Mouse (Mus musculus) MEL (cell line): ENCODE measurements around the gene Zfp384. TPM values are rescaled to one million over a fixed set of nuclear protein-coding genes. Genes with fewer than 3 reads are reported as not detected.

Experiments
- ELF1 ChIP-seq: IDR thresholded peaks from 2 replicates; pipeline ENCODE4 v1.6.1; 2014; ENCODE audit warnings: low read depth, mild to moderate bottlenecking, inconsistent platforms, low read length, improper control_type of control experiment, moderate library complexity
- MXI1 ChIP-seq: IDR thresholded peaks from 2 replicates; pipeline ENCODE4 v1.6.1; 2011; ENCODE audit warnings: mild to moderate bottlenecking, low read depth, low read length, improper control_type of control experiment
- polyA plus RNA-seq, 2 experiments: library from polyadenylated mRNA; stranded (reverse) in 1 of 2; unstranded in 1 of 2; fragments of >175 nt in 1 of 2; fragments of >200 nt in 1 of 2; gene quantifications; 2 replicates each; pipeline versions ENCODE4 v1.2.1 to v1.2.4; 2012; ENCODE audit warnings: low replicate concordance in 2 of 2, low read depth in 1 of 2; ENCODE audit not compliant: insufficient read length in 2 of 2, insufficient read depth in 1 of 2, missing spikeins in 1 of 2
- total RNA-seq: library from RNA; depleted of rRNA; stranded (reverse); fragments of 300-350 nt; gene quantifications from 2 replicates; pipeline ENCODE4 v1.2.3, GENCODE M21; 2012; rRNA removed

Gene Zfp384
- total and polyA plus RNA-seq, 3 experiments = 19.5 to 57.4 TPM; not detected in 1

- TF ChIP-seq ELF1 (no peak), MXI1 (peak; percentile 47; the same call in 1 of the 2 replicates)
These were observed 75.5 kb downstream of the Zfp384 start (continued) for GRCm38 (mm10) chr6:125084424-125084823.

Other genes starting within 250 kb of the Zfp384 start
- gene Eno2, start 239.5 kb upstream of the Zfp384 start, total RNA-seq = 3.2 and 5.5 TPM in 2 replicates
- gene Eno2, start 239.5 kb upstream of the Zfp384 start, polyA plus RNA-seq = 10 to 100 TPM in 1 of 2 experiments, not detected in 1; 12.5 TPM
- gene Lrrc23, start 229.4 kb upstream of the Zfp384 start, total RNA-seq = 0.10 TPM in 1 of 2 replicates, not detected in the other
- under 1 TPM in 1 of 2 experiments, not detected in 1; 0.11 TPM for gene Lrrc23, start 229.4 kb upstream of the Zfp384 start, polyA plus RNA-seq
- 5.2 and 7.3 TPM in 2 replicates for gene Spsb2, start 200.5 kb upstream of the Zfp384 start, total RNA-seq
- 1 to 10 TPM in 1 of 2 experiments, not detected in 1; 7.7 TPM for gene Spsb2, start 200.5 kb upstream of the Zfp384 start, polyA plus RNA-seq
- 440 and 731 TPM in 2 replicates for gene Tpi1, start 194.8 kb upstream of the Zfp384 start, total RNA-seq
- gene Tpi1, start 194.8 kb upstream of the Zfp384 start, polyA plus RNA-seq = 1,000 to 10,000 TPM in 1 of 2 experiments, 100 to 1,000 TPM in 1; 102 to 1,182 TPM
- 101 and 102 TPM in 2 replicates for gene Usp5, start 179.7 kb upstream of the Zfp384 start, total RNA-seq
- gene Usp5, start 179.7 kb upstream of the Zfp384 start, polyA plus RNA-seq = 100 to 1,000 TPM in 1 of 2 experiments, not detected in 1; 129 TPM
- gene Cdca3, start 179.6 kb upstream of the Zfp384 start, total RNA-seq = 54.5 and 70.0 TPM in 2 replicates
- 100 to 1,000 TPM in 1 of 2 experiments, not detected in 1; 185 TPM for gene Cdca3, start 179.6 kb upstream of the Zfp384 start, polyA plus RNA-seq
- gene Gnb3, start 168.9 kb upstream of the Zfp384 start, total RNA-seq = 0.08 TPM in 1 of 2 replicates, not detected in the other
- gene Gnb3, start 168.9 kb upstream of the Zfp384 start, polyA plus RNA-seq = under 1 TPM in 1 of 2 experiments, not detected in 1; 0.21 TPM
- 0.23 and 0.29 TPM in 2 replicates for gene P3h3, start 151.4 kb upstream of the Zfp384 start, total RNA-seq
- 1 to 10 TPM in 1 of 2 experiments, not detected in 1; 2.1 TPM for gene P3h3, start 151.4 kb upstream of the Zfp384 start, polyA plus RNA-seq
- 0.08 and 0.20 TPM in 2 replicates for gene Gpr162, start 145.2 kb upstream of the Zfp384 start, total RNA-seq
- under 1 TPM in 1 of 2 experiments, not detected in 1; 0.84 TPM for gene Gpr162, start 145.2 kb upstream of the Zfp384 start, polyA plus RNA-seq
- not detected in 2 replicates for gene Cd4, start 120.9 kb upstream of the Zfp384 start, total RNA-seq
- gene Cd4, start 120.9 kb upstream of the Zfp384 start, polyA plus RNA-seq = not detected
- gene Lag3, start 97.4 kb upstream of the Zfp384 start, total RNA-seq = 0.16 and 0.35 TPM in 2 replicates
- gene Lag3, start 97.4 kb upstream of the Zfp384 start, polyA plus RNA-seq = 1 to 10 TPM in 1 of 2 experiments, not detected in 1; 1.3 TPM
- gene Ptms, start 89.0 kb upstream of the Zfp384 start, total RNA-seq = 19.8 and 31.8 TPM in 2 replicates
- gene Ptms, start 89.0 kb upstream of the Zfp384 start, polyA plus RNA-seq = 100 to 1,000 TPM in 1 of 2 experiments, not detected in 1; 177 TPM
- gene Mlf2, start 77.8 kb upstream of the Zfp384 start, total RNA-seq = 133 and 154 TPM in 2 replicates
- 100 to 1,000 TPM in 1 of 2 experiments, not detected in 1; 340 TPM for gene Mlf2, start 77.8 kb upstream of the Zfp384 start, polyA plus RNA-seq
- gene Cops7a, start 43.6 kb upstream of the Zfp384 start, total RNA-seq = 75.1 and 85.0 TPM in 2 replicates
- gene Cops7a, start 43.6 kb upstream of the Zfp384 start, polyA plus RNA-seq = 100 to 1,000 TPM in 1 of 2 experiments, not detected in 1; 150 TPM
- gene Pianp, start 12.5 kb upstream of the Zfp384 start, total RNA-seq = 0.19 and 0.33 TPM in 2 replicates
- 1 to 10 TPM in 1 of 2 experiments, not detected in 1; 5.5 TPM for gene Pianp, start 12.5 kb upstream of the Zfp384 start, polyA plus RNA-seq
- gene Ing4, start 30.6 kb downstream of the Zfp384 start, total RNA-seq = 26.3 and 29.5 TPM in 2 replicates
- 10 to 100 TPM in 1 of 2 experiments, not detected in 1; 34.9 TPM for gene Ing4, start 30.6 kb downstream of the Zfp384 start, polyA plus RNA-seq
- 1.2 and 3.3 TPM in 2 replicates for gene Acrbp, start 40.5 kb downstream of the Zfp384 start, total RNA-seq
- 1 to 10 TPM in 1 of 2 experiments, not detected in 1; 5.3 TPM for gene Acrbp, start 40.5 kb downstream of the Zfp384 start, polyA plus RNA-seq
- gene Lpar5, start 58.8 kb downstream of the Zfp384 start, total RNA-seq = 2.8 and 3.5 TPM in 2 replicates
- gene Lpar5, start 58.8 kb downstream of the Zfp384 start, polyA plus RNA-seq = 10 to 100 TPM in 1 of 2 experiments, not detected in 1; 16.2 TPM
- gene Chd4, start 86.8 kb downstream of the Zfp384 start, total RNA-seq = 173 and 193 TPM in 2 replicates
- gene Chd4, start 86.8 kb downstream of the Zfp384 start, polyA plus RNA-seq = 100 to 1,000 TPM in 1 of 2 experiments, 10 to 100 TPM in 1; 93.0 to 232 TPM
- 210 and 263 TPM in 2 replicates for gene Nop2, start 122.8 kb downstream of the Zfp384 start, total RNA-seq
- 100 to 1,000 TPM; 221 to 337 TPM for gene Nop2, start 122.8 kb downstream of the Zfp384 start, polyA plus RNA-seq
- 75.4 and 96.1 TPM in 2 replicates for gene Iffo1, start 136.1 kb downstream of the Zfp384 start, total RNA-seq
- gene Iffo1, start 136.1 kb downstream of the Zfp384 start, polyA plus RNA-seq = 10 to 100 TPM in 1 of 2 experiments, not detected in 1; 96.9 TPM
- 723 and 1,144 TPM in 2 replicates for gene Gapdh, start 157.3 kb downstream of the Zfp384 start, total RNA-seq
- 1,000 to 10,000 TPM in 1 of 2 experiments, not detected in 1; 1,834 TPM for gene Gapdh, start 157.3 kb downstream of the Zfp384 start, polyA plus RNA-seq
- gene Ncapd2, start 182.6 kb downstream of the Zfp384 start, total RNA-seq = 86.6 and 88.8 TPM in 2 replicates
- gene Ncapd2, start 182.6 kb downstream of the Zfp384 start, polyA plus RNA-seq = 100 to 1,000 TPM in 1 of 2 experiments, not detected in 1; 394 TPM
- gene Mrpl51, start 182.7 kb downstream of the Zfp384 start, total RNA-seq = 208 and 251 TPM in 2 replicates
- 100 to 1,000 TPM in 1 of 2 experiments, not detected in 1; 286 TPM for gene Mrpl51, start 182.7 kb downstream of the Zfp384 start, polyA plus RNA-seq
- 1.1 and 1.5 TPM in 2 replicates for gene Vamp1, start 206.4 kb downstream of the Zfp384 start, total RNA-seq
- 1 to 10 TPM in 1 of 2 experiments, not detected in 1; 5.5 TPM for gene Vamp1, start 206.4 kb downstream of the Zfp384 start, polyA plus RNA-seq
- gene Tapbpl, start 222.7 kb downstream of the Zfp384 start, total RNA-seq = 2.1 and 2.5 TPM in 2 replicates
- 1 to 10 TPM in 1 of 2 experiments, not detected in 1; 5.2 TPM for gene Tapbpl, start 222.7 kb downstream of the Zfp384 start, polyA plus RNA-seq
- gene Cd27, start 227.9 kb downstream of the Zfp384 start, total RNA-seq = not detected in 2 replicates
- gene Cd27, start 227.9 kb downstream of the Zfp384 start, polyA plus RNA-seq = under 1 TPM in 1 of 2 experiments, not detected in 1; 0.46 TPM